Mouse (Mus musculus): ENCODE measurements around the gene Hoxd4. TPM values are rescaled to one million over a fixed set of nuclear protein-coding genes. Genes with fewer than 3 reads are reported as not detected.

Gene Hoxd4
- total RNA-seq, 1 experiment, result 0.94 TPM

DNA sequence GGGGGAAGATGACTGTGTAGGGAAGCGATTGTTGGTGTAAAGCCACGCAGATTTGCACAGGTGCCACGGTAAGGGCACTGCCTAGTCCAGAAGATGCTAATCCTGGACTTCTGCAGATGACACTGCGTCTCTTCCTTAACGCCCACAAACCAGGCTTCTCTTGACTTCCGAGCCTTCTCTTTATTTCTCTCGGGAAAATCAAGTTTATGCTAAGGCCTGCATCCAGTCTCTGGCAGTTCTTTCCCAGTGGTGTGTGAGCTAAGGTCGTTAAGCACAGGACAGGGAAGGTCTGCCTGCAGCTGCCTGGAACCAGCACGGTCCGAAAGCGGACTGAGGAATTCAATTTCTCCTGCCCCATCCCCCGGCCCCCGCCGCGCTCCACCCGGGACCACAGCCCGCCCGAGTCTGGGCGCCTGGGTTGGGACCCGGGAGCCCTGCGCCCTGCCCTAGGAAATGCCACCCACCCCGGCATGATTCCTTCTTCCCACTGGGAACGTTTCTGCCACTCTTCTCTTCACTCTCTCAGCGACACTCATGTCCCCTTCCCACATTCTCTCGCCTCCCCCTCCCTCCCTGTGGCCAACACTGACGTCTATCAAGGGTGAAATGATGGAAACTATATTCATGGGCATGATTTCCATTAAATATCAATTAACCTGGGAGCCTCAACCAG lies 7.9 kb upstream of the Hoxd4 start:
- Histone ChIP-seq H3K9ac (ENCODE audit: insufficient read depth, low read depth, low read length, poor library complexity, severe bottlenecking) (no peak overlapping the region), H3K4me1 (ENCODE audit: control insufficient read depth in 2 of 2, insufficient read depth in 2 of 2, low read length in 2 of 2, poor library complexity in 1 of 2) (peaks cover 0 to 7% of the 10 kb centered on the region in 2 experiments; a peak in 1 of 4 replicates), H3K36me3 (ENCODE audit: control insufficient read depth, insufficient read depth, low read length, poor library complexity, severe bottlenecking) (no peaks in the 10 kb centered on the region), H3K4me3 (ENCODE audit: insufficient read depth in 1 of 2, low read depth in 1 of 2, low read length in 2 of 2, poor library complexity in 1 of 2, severe bottlenecking in 1 of 2) (no peak overlapping the region; a peak in 1 of 4 replicates), H3K27ac (ENCODE audit: insufficient read depth, low read depth, low read length, poor library complexity, severe bottlenecking) (no peak overlapping the region), H3K9me3 (ENCODE audit: control insufficient read depth, insufficient read depth, low read depth, low read length) (no peaks in the 10 kb centered on the region)
- in situ Hi-C loops (cut with MboI; ENCODE audit: low sequenced_read_pairs in 2 of 2, unreplicated experiment in 2 of 2), result loop anchor here (5.0 to 25.0 kb wide), 3 partner anchors 438 to 883 kb away; no protein-coding TSS in a partner anchor
- DNase-seq (ENCODE audit: low read depth, low spot score), result no peak
- TF ChIP-seq ZC3H11A (IDR thresholded peaks at IDR 0.05; ENCODE audit: borderline replicate concordance, low read depth, low read length), result no peak
- TF ChIP-seq MAFK (IDR thresholded peaks at IDR 0.05; ENCODE audit: insufficient read depth, low read depth, low read length), result no peak
- no peak for TF ChIP-seq ZNF384 (IDR thresholded peaks at IDR 0.05; ENCODE audit: low read depth, low read length)
- no peak for TF ChIP-seq HCFC1 (IDR thresholded peaks at IDR 0.05; ENCODE audit: borderline replicate concordance, insufficient read depth, low read length)
- no peak for TF ChIP-seq CHD2 (IDR thresholded peaks at IDR 0.05; ENCODE audit: low read depth, low read length)

- DNase-seq (ENCODE audit: low read depth, low spot score), result no peak
- H3K4me3 ChIP-seq (ENCODE audit: insufficient read depth in 1 of 2, low read depth in 1 of 2, low read length in 2 of 2, poor library complexity in 1 of 2, severe bottlenecking in 1 of 2), result peak within 1 kb of the TSS; percentile 42 to 79; a peak in 3 of 4 replicates
- in situ Hi-C loops (cut with MboI; ENCODE audit: low sequenced_read_pairs in 2 of 2, unreplicated experiment in 2 of 2), result loop anchor here (5.0 to 25.0 kb wide), 3 partner anchors 438 to 883 kb away; no protein-coding TSS in a partner anchor
- H3K9me3 ChIP-seq (ENCODE audit: control insufficient read depth, insufficient read depth, low read depth, low read length), result no peaks in the 10 kb centered on the region
- H3K9ac ChIP-seq (ENCODE audit: insufficient read depth, low read depth, low read length, poor library complexity, severe bottlenecking), result peak within 1 kb of the TSS; percentile 67
- TF ChIP-seq MAFK (IDR thresholded peaks at IDR 0.05; ENCODE audit: insufficient read depth, low read depth, low read length), result no peak
- TF ChIP-seq ZNF384 (IDR thresholded peaks at IDR 0.05; ENCODE audit: low read depth, low read length), result peak; percentile 54
- TF ChIP-seq HCFC1 (IDR thresholded peaks at IDR 0.05; ENCODE audit: borderline replicate concordance, insufficient read depth, low read length), result no peak
- TF ChIP-seq ZC3H11A (IDR thresholded peaks at IDR 0.05; ENCODE audit: borderline replicate concordance, low read depth, low read length), result no peak
- TF ChIP-seq CHD2 (IDR thresholded peaks at IDR 0.05; ENCODE audit: low read depth, low read length), result no peak
- no peaks in the 10 kb centered on the region for H3K36me3 ChIP-seq (ENCODE audit: control insufficient read depth, insufficient read depth, low read length, poor library complexity, severe bottlenecking)
- peaks cover 0 to 5% of the 10 kb centered on the region in 2 experiments; a peak in 1 of 4 replicates for H3K4me1 ChIP-seq (ENCODE audit: control insufficient read depth in 2 of 2, insufficient read depth in 2 of 2, low read length in 2 of 2, poor library complexity in 1 of 2)
- H3K27ac ChIP-seq (ENCODE audit: insufficient read depth, low read depth, low read length, poor library complexity, severe bottlenecking), result no peak within 1 kb of the TSS
These were observed 7.2 kb upstream of the Hoxd4 start, which contains the start of gene Hoxd8 for GRCm38 (mm10) chr2:74704393-74704998. TSS of gene Hoxd8 (plus strand) at chr2:74704615.

DNA sequence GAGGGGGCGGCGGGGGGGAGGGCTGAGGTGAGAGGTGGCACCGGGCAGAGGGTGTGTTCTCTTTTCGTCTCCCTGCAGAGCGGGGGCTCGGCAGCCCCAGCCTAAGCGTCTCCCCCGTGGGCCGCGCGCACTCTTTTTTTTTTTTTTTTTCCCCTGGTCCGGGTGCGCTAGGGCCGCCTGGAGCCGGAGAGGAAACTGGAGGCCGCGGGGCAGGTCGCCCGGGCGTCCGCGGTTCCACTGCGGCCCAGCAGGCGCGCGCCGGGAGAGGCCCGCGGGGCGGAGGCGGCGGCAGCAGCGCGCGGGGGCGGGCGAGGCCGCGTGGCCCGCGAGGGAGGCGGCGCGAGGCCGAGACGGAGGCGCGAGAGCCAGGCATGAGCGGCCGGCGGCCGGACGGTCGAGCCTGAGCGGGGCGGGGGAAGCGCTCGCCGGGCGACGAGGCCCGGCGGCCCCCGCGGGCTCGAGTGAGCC lies 6.7 kb upstream of the Hoxd4 start:
- in situ Hi-C loops (cut with MboI; ENCODE audit: low sequenced_read_pairs in 2 of 2, unreplicated experiment in 2 of 2), result loop anchor here (5.0 to 25.0 kb wide), 3 partner anchors 437 to 882 kb away; no protein-coding TSS in a partner anchor
- no peak overlapping the region for H3K27ac ChIP-seq (ENCODE audit: insufficient read depth, low read depth, low read length, poor library complexity, severe bottlenecking)
- H3K36me3 ChIP-seq (ENCODE audit: control insufficient read depth, insufficient read depth, low read length, poor library complexity, severe bottlenecking), result no peaks in the 10 kb centered on the region
- peak overlapping the region; percentile 67 for H3K9ac ChIP-seq (ENCODE audit: insufficient read depth, low read depth, low read length, poor library complexity, severe bottlenecking)
- peaks cover 0 to 5% of the 10 kb centered on the region in 2 experiments; a peak in 1 of 4 replicates for H3K4me1 ChIP-seq (ENCODE audit: control insufficient read depth in 2 of 2, insufficient read depth in 2 of 2, low read length in 2 of 2, poor library complexity in 1 of 2)
- no peak for DNase-seq (ENCODE audit: low read depth, low spot score)
- peak overlapping the region; percentile 42 to 79; a peak in 3 of 4 replicates for H3K4me3 ChIP-seq (ENCODE audit: insufficient read depth in 1 of 2, low read depth in 1 of 2, low read length in 2 of 2, poor library complexity in 1 of 2, severe bottlenecking in 1 of 2)
- no peaks in the 10 kb centered on the region for H3K9me3 ChIP-seq (ENCODE audit: control insufficient read depth, insufficient read depth, low read depth, low read length)
- no peak for TF ChIP-seq CHD2 (IDR thresholded peaks at IDR 0.05; ENCODE audit: low read depth, low read length)
- 0 out of 2 replicates have a peak, but pooled peaks have one; percentile 24 for TF ChIP-seq ZNF384 (IDR thresholded peaks at IDR 0.05; ENCODE audit: low read depth, low read length)

- no peak overlapping the region for H3K27ac ChIP-seq (ENCODE audit: insufficient read depth, low read depth, low read length, poor library complexity, severe bottlenecking)
- H3K4me1 ChIP-seq (ENCODE audit: control insufficient read depth in 2 of 2, insufficient read depth in 2 of 2, low read length in 2 of 2, poor library complexity in 1 of 2), result peaks cover 0 to 5% of the 10 kb centered on the region in 2 experiments; a peak in 1 of 4 replicates
- no peaks in the 10 kb centered on the region for H3K36me3 ChIP-seq (ENCODE audit: control insufficient read depth, insufficient read depth, low read length, poor library complexity, severe bottlenecking)
- no peaks in the 10 kb centered on the region for H3K9me3 ChIP-seq (ENCODE audit: control insufficient read depth, insufficient read depth, low read depth, low read length)
- no peak for TF ChIP-seq CHD2 (IDR thresholded peaks at IDR 0.05; ENCODE audit: low read depth, low read length)
- no peak for TF ChIP-seq ZNF384 (IDR thresholded peaks at IDR 0.05; ENCODE audit: low read depth, low read length)
- no peak for TF ChIP-seq ZC3H11A (IDR thresholded peaks at IDR 0.05; ENCODE audit: borderline replicate concordance, low read depth, low read length)
- no peak for TF ChIP-seq HCFC1 (IDR thresholded peaks at IDR 0.05; ENCODE audit: borderline replicate concordance, insufficient read depth, low read length)
- TF ChIP-seq MAFK (IDR thresholded peaks at IDR 0.05; ENCODE audit: insufficient read depth, low read depth, low read length), result no peak
- in situ Hi-C loops (cut with MboI; ENCODE audit: low sequenced_read_pairs in 2 of 2, unreplicated experiment in 2 of 2), result loop anchor here (25.0 kb wide), 2 partner anchors 607 to 882 kb away; no protein-coding TSS in a partner anchor
- DNase-seq (ENCODE audit: low read depth, low spot score), result no peak
- H3K9ac ChIP-seq (ENCODE audit: insufficient read depth, low read depth, low read length, poor library complexity, severe bottlenecking), result peak overlapping the region; percentile 67
- peak overlapping the region; percentile 18 to 79 for H3K4me3 ChIP-seq (ENCODE audit: insufficient read depth in 1 of 2, low read depth in 1 of 2, low read length in 2 of 2, poor library complexity in 1 of 2, severe bottlenecking in 1 of 2)
These were observed 6.2 kb upstream of the Hoxd4 start for GRCm38 (mm10) chr2:74705467-74706089.
